Mouse (Mus musculus) kidney, embryonic 14.5 days (tissue): ENCODE results near the gene Ehd4. TPM values are rescaled to one million over a fixed set of nuclear protein-coding genes. Genes with fewer than 3 reads are reported as not detected.

Source experiments
- ATAC-seq: fragments of 200-750 bp; cut with Nextera tagmentation; 2 replicates; pipeline ENCODE4 v1.8.0; 2017; ENCODE audit warnings: moderate number of reproducible peaks, mild to moderate bottlenecking, moderate TSS enrichment, moderate library complexity; ENCODE audit not compliant: low FRiP score, low TSS enrichment
- H3K27ac ChIP-seq: fragments of 300-500 bp; sonication (generic); 2 replicates; pipeline ENCODE4 v1.5.1; 2014; ENCODE audit warnings: low read depth, mild to moderate bottlenecking, low read length, moderate library complexity, mixed read lengths
- H3K27me3 ChIP-seq: fragments of 300-500 bp; sonication (generic); 2 replicates; pipeline ENCODE4 v1.6.1; 2014; ENCODE audit warnings: mild to moderate bottlenecking, low read length; ENCODE audit not compliant: control insufficient read depth, insufficient read depth
- H3K36me3 ChIP-seq: fragments of 300-500 bp; sonication (generic); 2 replicates; pipeline ENCODE4 v1.6.1; 2014; ENCODE audit warnings: low read length, mixed read lengths; ENCODE audit not compliant: control insufficient read depth, insufficient read depth
- H3K4me1 ChIP-seq: fragments of 300-500 bp; sonication (generic); 2 replicates; pipeline ENCODE4 v1.6.1; 2014; ENCODE audit warnings: low read length, mixed read lengths; ENCODE audit not compliant: control insufficient read depth, insufficient read depth
- H3K4me2 ChIP-seq: fragments of 300-500 bp; sonication (generic); replicated peaks from 2 replicates; pipeline ENCODE4 v1.6.1; 2014; ENCODE audit warnings: low read depth, mild to moderate bottlenecking, low read length
- H3K4me3 ChIP-seq: fragments of 300-500 bp; sonication (generic); 2 replicates; pipeline ENCODE4 v1.5.1; 2014; ENCODE audit warnings: mild to moderate bottlenecking, low read length
- H3K9ac ChIP-seq: fragments of 300-500 bp; sonication (generic); 2 replicates; pipeline ENCODE4 v1.6.1; 2014; ENCODE audit warnings: low read depth, mild to moderate bottlenecking, low read length, moderate library complexity
- H3K9me3 ChIP-seq: fragments of 300-500 bp; sonication (generic); 2 replicates; pipeline ENCODE4 v1.6.1; 2016; ENCODE audit warnings: low read length; ENCODE audit not compliant: control insufficient read depth
- WGBS: fragments of 180-500 bp; shearing (Covaris S2); extraction: QIAGEN DNeasy Blood & Tissue Kit; methylation state at CpG from one replicate; pipeline ENCODE4 v1.1.7; 2014; 5-methylcytosine and 5-hydroxymethylcytosine counted together
- polyA plus RNA-seq: library from polyadenylated mRNA; unstranded; fragments of >200 nt; fragmentation: Nextera tagmentation; extraction: Ambion mirVana; gene quantifications from 2 replicates; pipeline ENCODE4 v1.2.1, GENCODE M21; 2014

The Ehd4 gene
- polyA plus RNA-seq, 1 experiment from 2014 or later: 31.8 TPM

- no peak overlapping the region for H3K27ac ChIP-seq
- no peak overlapping the region for H3K9ac ChIP-seq
- H3K9me3 ChIP-seq: no peaks in the 10 kb centered on the region
- WGBS: 90% methylated on average over 4 of the region's 4 CpGs
- H3K4me3 ChIP-seq: no peak overlapping the region
- peaks cover 3% of the 10 kb centered on the region for H3K4me1 ChIP-seq
- no peaks in the 10 kb centered on the region for H3K36me3 ChIP-seq
- no peaks in the 10 kb centered on the region for H3K27me3 ChIP-seq
- no peak overlapping the region for H3K4me2 ChIP-seq
- ATAC-seq: no peak
Measured at GRCm38 (mm10) chr2:120108077-120108476, 46.3 kb downstream of the Ehd4 start.

GRCm38 (mm10) chr2:120107446-120107845 lies 47.0 kb downstream of the Ehd4 start:
- Histone ChIP-seq H3K36me3 (no peaks in the 10 kb centered on the region), H3K4me1 (peaks cover 9% of the 10 kb centered on the region), H3K4me3 (no peak overlapping the region), H3K4me2 (no peak overlapping the region), H3K27ac (no peak overlapping the region), H3K9ac (no peak overlapping the region), H3K27me3 (no peaks in the 10 kb centered on the region), H3K9me3 (no peaks in the 10 kb centered on the region)
- WGBS: 81% methylated on average over 2 of the region's 2 CpGs
- ATAC-seq: no peak

GRCm38 (mm10) chr2:120106397-120106973 lies 47.9 kb downstream of the Ehd4 start:
- Histone ChIP-seq H3K9ac (no peak overlapping the region), H3K4me3 (no peak overlapping the region), H3K27ac (no peak overlapping the region), H3K27me3 (no peaks in the 10 kb centered on the region), H3K36me3 (no peaks in the 10 kb centered on the region), H3K4me2 (no peak overlapping the region), H3K4me1 (peaks cover 9% of the 10 kb centered on the region), H3K9me3 (no peaks in the 10 kb centered on the region)
- no peak for ATAC-seq
- 77% methylated on average over 8 of the region's 8 CpGs for WGBS

- no peak overlapping the region for H3K27ac ChIP-seq
Measured at GRCm38 (mm10) chr2:120105861-120106260, 48.5 kb downstream of the Ehd4 start.

GRCm38 (mm10) chr2:120102881-120103280 lies 51.5 kb downstream of the Ehd4 start:
- 18% methylated on average over 6 of the region's 6 CpGs for WGBS
- H3K27ac ChIP-seq: no peak overlapping the region; the same call in 1 of the 2 replicates
- peak; percentile 72 for ATAC-seq

More at GRCm38 (mm10) chr2:120105861-120106260, 48.5 kb downstream of the Ehd4 start:
- H3K27me3 ChIP-seq: no peaks in the 10 kb centered on the region
- no peak overlapping the region for H3K4me3 ChIP-seq
- WGBS: 58% methylated on average over 3 of the region's 3 CpGs
- no peak for ATAC-seq
- no peaks in the 10 kb centered on the region for H3K36me3 ChIP-seq
- no peaks in the 10 kb centered on the region for H3K9me3 ChIP-seq
- peaks cover 9% of the 10 kb centered on the region for H3K4me1 ChIP-seq
- no peak overlapping the region for H3K9ac ChIP-seq
- no peak overlapping the region for H3K4me2 ChIP-seq

GRCm38 (mm10) chr2:120102450-120102849 lies 52.0 kb downstream of the Ehd4 start:
- no peak overlapping the region for H3K27ac ChIP-seq

More at GRCm38 (mm10) chr2:120102881-120103280, 51.5 kb downstream of the Ehd4 start:
- no peak overlapping the region for H3K4me3 ChIP-seq
- H3K9ac ChIP-seq: no peak overlapping the region
- no peaks in the 10 kb centered on the region for H3K9me3 ChIP-seq
- no peaks in the 10 kb centered on the region for H3K36me3 ChIP-seq
- no peaks in the 10 kb centered on the region for H3K27me3 ChIP-seq
- no peak overlapping the region for H3K4me2 ChIP-seq
- peaks cover 9% of the 10 kb centered on the region for H3K4me1 ChIP-seq

GRCm38 (mm10) chr2:120101961-120102360 lies 52.4 kb downstream of the Ehd4 start:
- H3K9ac ChIP-seq: no peak overlapping the region
- H3K4me1 ChIP-seq: peaks cover 9% of the 10 kb centered on the region
- 90% methylated on average over 11 of the region's 11 CpGs for whole genome bisulfite sequencing
- no peaks in the 10 kb centered on the region for H3K27me3 ChIP-seq
- H3K27ac ChIP-seq: no peak overlapping the region
- ATAC-seq: no peak
- H3K36me3 ChIP-seq: no peaks in the 10 kb centered on the region
- H3K9me3 ChIP-seq: no peaks in the 10 kb centered on the region
- no peak overlapping the region for H3K4me3 ChIP-seq
- no peak overlapping the region for H3K4me2 ChIP-seq

More at GRCm38 (mm10) chr2:120102450-120102849, 52.0 kb downstream of the Ehd4 start:
- 28% methylated on average over 2 of the region's 2 CpGs for WGBS
- no peaks in the 10 kb centered on the region for H3K9me3 ChIP-seq
- H3K4me3 ChIP-seq: no peak overlapping the region
- no peak overlapping the region for H3K9ac ChIP-seq
- peaks cover 9% of the 10 kb centered on the region for H3K4me1 ChIP-seq
- no peaks in the 10 kb centered on the region for H3K27me3 ChIP-seq
- H3K4me2 ChIP-seq: no peak overlapping the region
- no peaks in the 10 kb centered on the region for H3K36me3 ChIP-seq
- ATAC-seq: no peak

GRCm38 (mm10) chr2:120099886-120100285 lies 54.5 kb downstream of the Ehd4 start:
- H3K36me3 ChIP-seq: no peaks in the 10 kb centered on the region
- no peak overlapping the region for H3K4me2 ChIP-seq
- H3K27ac ChIP-seq: no peak overlapping the region
- no peak overlapping the region for H3K4me3 ChIP-seq
- H3K9ac ChIP-seq: no peak overlapping the region
- H3K4me1 ChIP-seq: peaks cover 9% of the 10 kb centered on the region
- WGBS: 95% methylated on average over 3 of the region's 3 CpGs
- no peaks in the 10 kb centered on the region for H3K9me3 ChIP-seq
- ATAC-seq: no peak
- no peaks in the 10 kb centered on the region for H3K27me3 ChIP-seq

- H3K4me1 ChIP-seq: peaks cover 9% of the 10 kb centered on the region
- no peak overlapping the region for H3K9ac ChIP-seq
- WGBS: 83% methylated on average over 4 of the region's 4 CpGs
- no peak for ATAC-seq
- H3K36me3 ChIP-seq: no peaks in the 10 kb centered on the region
- H3K27me3 ChIP-seq: no peaks in the 10 kb centered on the region
- no peak overlapping the region for H3K27ac ChIP-seq
- no peaks in the 10 kb centered on the region for H3K9me3 ChIP-seq
- no peak overlapping the region for H3K4me3 ChIP-seq
- H3K4me2 ChIP-seq: no peak overlapping the region
Measured at GRCm38 (mm10) chr2:120099263-120099662, 55.1 kb downstream of the Ehd4 start.
